Mouse (Mus musculus) brain, embryonic 14.5 days (tissue): Measurements from ENCODE around the gene Ankrd63. TPM values are rescaled to one million over a fixed set of nuclear protein-coding genes. Genes with fewer than 3 reads are reported as not detected.
"Not testable (repeated sequence)": the region's sequence is repeated elsewhere in the genome, so short reads cannot be mapped to it uniquely, and the experiment has no call there.

ENCODE experiments used
- DNase-seq: peaks from one replicate; pipeline ENCODE4 v3.0.0-alpha.2; 2011; ENCODE audit warnings: low read depth
- CTCF ChIP-seq: fragments of 200-500 bp; IDR thresholded peaks from 2 replicates; pipeline ENCODE4 v1.5.1; 2012; ENCODE audit warnings: inconsistent platforms, mild to moderate bottlenecking, moderate library complexity, borderline replicate concordance; ENCODE audit not compliant: insufficient read depth, insufficient read length; ENCODE audit errors: extremely low read depth
- POLR2A ChIP-seq: fragments of 200-500 bp; IDR thresholded peaks from 2 replicates; pipeline ENCODE4 v1.6.1; 2012; ENCODE audit warnings: mild to moderate bottlenecking, inconsistent platforms, borderline replicate concordance; ENCODE audit not compliant: poor library complexity, insufficient read depth, insufficient read length, severe bottlenecking; ENCODE audit errors: extremely low read depth
- polyA plus RNA-seq: library from polyadenylated mRNA; depleted of rRNA; stranded (reverse); fragments of >200 nt; gene quantifications from 2 replicates; pipeline ENCODE4 v1.2.3, GENCODE M21; 2012; rRNA removed

Gene Ankrd63
- polyA plus RNA-seq, 1 experiment: 0.14 TPM

GRCm38 (mm10) chr2:118656688-118657281, 47.0 kb downstream of the Ankrd63 start:
- peak; percentile 75 for DNase-seq
- no peak for TF ChIP-seq CTCF
- no peak for TF ChIP-seq POLR2A

DNA sequence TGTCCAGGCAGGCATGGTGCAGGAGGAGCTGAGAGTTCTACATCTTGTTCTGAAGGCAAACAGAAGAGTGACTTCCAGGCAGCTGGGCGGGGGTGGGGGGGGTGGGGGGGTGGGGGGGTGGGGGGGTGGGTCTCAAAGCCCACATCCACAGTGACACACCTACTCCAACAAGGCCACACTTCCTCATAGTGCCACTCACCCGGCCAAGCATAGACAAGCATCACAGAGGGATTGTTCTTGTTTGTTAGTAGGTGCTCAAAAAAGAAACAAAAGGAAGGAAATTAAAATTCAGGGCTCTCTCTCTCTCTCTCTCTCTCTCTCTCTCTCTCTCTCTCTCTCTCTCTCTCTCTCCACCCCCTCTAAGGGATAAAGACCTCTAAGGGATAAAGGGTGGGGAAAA, 53.1 kb downstream of the Ankrd63 start:
- DNase-seq: not testable (repeated sequence)

Other genes starting within 250 kb of the Ankrd63 start
- 195 and 222 TPM in 2 replicates for gene Srp14, start 224.3 kb downstream of the Ankrd63 start, polyA plus RNA-seq
- gene Bmf, start 154.3 kb downstream of the Ankrd63 start, polyA plus RNA-seq: 10.6 and 13.7 TPM in 2 replicates
- gene Bub1b, start 105.8 kb downstream of the Ankrd63 start, polyA plus RNA-seq: 18.9 and 30.6 TPM in 2 replicates
- gene Pak6, start 40.7 kb downstream of the Ankrd63 start, polyA plus RNA-seq: 24.9 and 41.3 TPM in 2 replicates
- gene Plcb2, start 24.5 kb upstream of the Ankrd63 start, polyA plus RNA-seq: 0.95 and 1.1 TPM in 2 replicates
- 11.1 and 11.7 TPM in 2 replicates for gene Inafm2, start 41.8 kb upstream of the Ankrd63 start, polyA plus RNA-seq
- 2.3 TPM in 2 replicates for gene Ccdc9b, start 58.7 kb upstream of the Ankrd63 start, polyA plus RNA-seq
- 0.16 TPM in 1 of 2 replicates, not detected in the other for gene Phgr1, start 68.8 kb upstream of the Ankrd63 start, polyA plus RNA-seq
- 75.9 and 108 TPM in 2 replicates for gene Disp2, start 75.8 kb upstream of the Ankrd63 start, polyA plus RNA-seq
- gene Knstrn, start 110.0 kb upstream of the Ankrd63 start, polyA plus RNA-seq: 24.4 and 34.1 TPM in 2 replicates
- gene Ivd, start 158.0 kb upstream of the Ankrd63 start, polyA plus RNA-seq: 57.5 and 60.2 TPM in 2 replicates
- gene Bahd1, start 196.4 kb upstream of the Ankrd63 start, polyA plus RNA-seq: 21.8 and 25.7 TPM in 2 replicates
- gene Chst14, start 222.5 kb upstream of the Ankrd63 start, polyA plus RNA-seq: 8.4 and 10.7 TPM in 2 replicates